Mouse (Mus musculus) bone marrow macrophage, adult 2 months (primary cell): ENCODE measurements around the gene 1700011L22Rik.

Experiments used
- CTCF ChIP-seq: IDR thresholded peaks from 2 replicates; pipeline ENCODE4 v1.5.1; 2012; ENCODE audit warnings: low read depth, mild to moderate bottlenecking, low read length, moderate library complexity
- POLR2A ChIP-seq: IDR thresholded peaks from 2 replicates; pipeline ENCODE4 v1.6.1; 2012; ENCODE audit warnings: mild to moderate bottlenecking, low read depth, low read length, borderline replicate concordance

DNA sequence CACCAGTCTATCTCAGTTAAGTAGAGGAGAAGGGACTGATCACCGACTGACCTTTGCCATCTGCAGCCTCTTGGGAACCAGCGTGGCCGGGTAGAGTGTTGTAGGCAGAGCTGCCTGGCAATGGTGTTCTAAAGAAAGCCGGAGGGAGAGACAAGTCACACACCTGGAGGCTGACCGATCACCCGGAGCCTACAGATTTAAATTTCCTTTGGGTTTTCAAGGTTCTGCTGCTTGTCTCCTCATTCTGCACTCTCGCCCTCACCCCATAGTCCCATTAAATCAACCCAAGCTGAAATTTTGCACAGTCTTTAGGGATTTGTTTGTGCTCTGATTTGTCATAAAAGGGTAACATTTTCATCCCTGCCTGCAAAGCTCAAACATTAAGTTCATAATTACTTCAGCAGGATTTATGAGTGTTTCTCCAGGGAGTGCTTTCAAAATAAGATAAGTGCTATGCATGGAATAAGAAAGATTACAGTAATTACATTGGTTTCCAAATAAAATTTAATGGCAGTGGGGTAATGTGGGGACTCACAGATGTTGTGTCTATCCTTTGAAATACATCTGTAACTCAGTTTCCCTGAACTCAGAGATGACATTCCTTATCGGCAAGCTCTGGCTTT, 19.0 kb downstream of the 1700011L22Rik start:
- TF ChIP-seq CTCF, result no peak
- no peak for TF ChIP-seq POLR2A
